In the genomic region with DNA sequence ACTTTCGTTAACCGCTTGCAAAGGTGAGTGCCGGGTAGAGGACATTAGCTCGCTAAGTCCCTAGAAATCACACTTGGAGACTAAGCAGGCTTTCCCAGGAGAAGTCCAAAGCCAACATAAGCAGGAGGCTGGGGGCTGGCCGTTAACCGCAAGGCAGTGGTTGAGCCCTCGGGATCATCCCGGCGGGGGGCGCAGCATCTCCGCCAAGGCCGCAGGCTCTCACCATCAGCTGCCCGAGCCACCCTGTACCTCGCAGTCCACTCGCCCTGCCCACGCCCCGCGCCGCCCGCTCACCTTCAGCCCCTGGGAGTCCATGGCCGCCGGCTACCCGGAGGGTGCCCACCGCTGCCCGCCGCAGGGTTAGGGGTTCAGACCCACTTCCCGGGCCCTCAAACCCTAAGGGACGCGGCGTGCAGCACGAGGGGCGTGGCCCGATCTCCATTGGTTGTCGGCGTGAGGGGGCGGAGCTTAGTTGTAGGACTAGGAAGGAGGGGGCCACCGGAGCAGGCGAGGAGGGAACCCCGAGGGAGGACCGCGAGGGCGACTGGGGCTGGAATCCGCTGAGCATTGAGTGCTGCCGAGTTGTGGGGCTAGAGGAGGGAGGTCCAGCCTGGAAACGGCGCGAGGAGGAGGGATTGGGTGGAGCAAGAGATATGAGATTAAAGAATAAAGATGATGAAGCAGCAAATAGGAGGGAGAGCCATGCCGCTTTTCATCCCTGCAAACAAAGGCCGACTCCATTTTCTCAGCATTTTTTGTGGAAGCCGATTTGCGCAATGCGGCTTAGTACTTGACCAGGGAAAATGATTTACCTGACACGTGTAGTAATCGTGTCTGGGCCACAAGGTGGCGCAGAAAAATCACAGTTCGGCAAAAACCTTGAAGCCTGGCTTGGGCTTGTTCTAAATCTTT, we compare ENCODE assay signal across 8 mouse cellular contexts. TPM values are rescaled to one million over a fixed set of nuclear protein-coding genes. Genes with fewer than 3 reads are reported as not detected.
DNase-seq lines count a peak whose midpoint lies in the region; ATAC-seq lines count a peak whose summit lies in the region.

A gene (minus strand): TSS at position 398 of the 912 bp plus-strand sequence.

- ATAC-seq in CD4-positive, CD25-positive, alpha-beta regulatory T cell, adult 4 months: peak; percentile 98
- peak; percentile 99 for ATAC-seq in forebrain, embryonic 11.5 days (replicated peaks; ENCODE audit: low FRiP score)
- peak; percentile 98 for ATAC-seq in heart, embryonic 15.5 days (replicated peaks; ENCODE audit: insufficient number of reproducible peaks, insufficient read depth, low FRiP score, low read depth)
- peak; percentile 96 for ATAC-seq in liver, embryonic 12.5 days

- H3K9ac ChIP-seq in forebrain, embryonic 11.5 days (ENCODE audit: low read length): peak within 1 kb of the TSS; percentile 69
- H3K9ac ChIP-seq in heart, embryonic 15.5 days: peak within 1 kb of the TSS; percentile 74
- H3K9ac ChIP-seq in liver, embryonic 12.5 days: peak within 1 kb of the TSS; percentile 50

- H3K27ac ChIP-seq in forebrain, embryonic 11.5 days (ENCODE audit: low read depth, low read length): peak within 1 kb of the TSS; percentile 75; the same call in 1 of the 2 replicates
- H3K27ac ChIP-seq in heart, embryonic 15.5 days: peak within 1 kb of the TSS; percentile 67
- H3K27ac ChIP-seq in liver, embryonic 12.5 days: no peak within 1 kb of the TSS

- H3K9me3 ChIP-seq in forebrain, embryonic 11.5 days (ENCODE audit: control insufficient read depth, low read length): no peaks in the 10 kb centered on the region
- no peaks in the 10 kb centered on the region for H3K9me3 ChIP-seq in heart, embryonic 15.5 days (replicated peaks)
- H3K9me3 ChIP-seq in liver, embryonic 12.5 days (replicated peaks): no peaks in the 10 kb centered on the region

- H3K27me3 ChIP-seq in forebrain, embryonic 11.5 days (ENCODE audit: control insufficient read depth, insufficient read depth, low read length): no peaks in the 10 kb centered on the region
- no peaks in the 10 kb centered on the region for H3K27me3 ChIP-seq in heart, embryonic 15.5 days
- no peaks in the 10 kb centered on the region; the same call in 1 of the 2 replicates for H3K27me3 ChIP-seq in liver, embryonic 12.5 days (replicated peaks)
- no peaks in the 10 kb centered on the region for H3K27me3 ChIP-seq in splenic B cell, adult 2 months (ENCODE audit: control insufficient read depth, insufficient read depth, low read length, poor library complexity, severe bottlenecking)

- under 1% methylated on average over 56 of the region's 56 CpGs for WGBS in forebrain, embryonic 11.5 days
- WGBS in heart, embryonic 15.5 days: under 1% methylated on average over 55 of the region's 56 CpGs
- under 1% methylated on average over 55 of the region's 56 CpGs for WGBS in liver, embryonic 12.5 days (ENCODE audit: insufficient replicate concordance)

- no peaks in the 10 kb centered on the region; the same call in 1 of the 2 replicates for H3K36me3 ChIP-seq in forebrain, embryonic 11.5 days (ENCODE audit: control insufficient read depth, insufficient read depth, low read length)
- 0 out of 2 replicates have a peak, but pooled peaks cover 2% of the 10 kb centered on the region for H3K36me3 ChIP-seq in heart, embryonic 15.5 days
- H3K36me3 ChIP-seq in liver, embryonic 12.5 days: no peaks in the 10 kb centered on the region
- no peaks in the 10 kb centered on the region for H3K36me3 ChIP-seq in splenic B cell, adult 2 months (ENCODE audit: control insufficient read depth, insufficient read depth, low read length, poor library complexity, severe bottlenecking)

- H3K4me2 ChIP-seq in forebrain, embryonic 11.5 days (ENCODE audit: low read depth, low read length, severe bottlenecking): peak within 1 kb of the TSS; percentile 55
- H3K4me2 ChIP-seq in heart, embryonic 15.5 days: peak within 1 kb of the TSS; percentile 84
- H3K4me2 ChIP-seq in liver, embryonic 12.5 days: peak within 1 kb of the TSS; percentile 90

- DNase-seq in c-Kit-negative CD71-positive TER-119-positive erythroid progenitor cells, embryonic 14.5 days (ENCODE audit: low read depth, low spot score): peak; percentile 13
- DNase-seq in forebrain, embryonic 11.5 days (ENCODE audit: low spot score): peak; percentile 98
- peak; percentile 97 for DNase-seq in kidney, postnatal 14 days
- DNase-seq in naive thymus-derived CD4-positive, alpha-beta T cell, adult 2 months (ENCODE audit: low read depth): peak; percentile 90
- peak; percentile 89 for DNase-seq in splenic B cell, adult 2 months (ENCODE audit: low read depth, low spot score)

- peak within 1 kb of the TSS; percentile 69 for H3K4me3 ChIP-seq in forebrain, embryonic 11.5 days (ENCODE audit: low read depth, low read length)
- H3K4me3 ChIP-seq in heart, embryonic 15.5 days: peak within 1 kb of the TSS; percentile 95
- H3K4me3 ChIP-seq in liver, embryonic 12.5 days: peak within 1 kb of the TSS; percentile 67

- H3K4me1 ChIP-seq in forebrain, embryonic 11.5 days (replicated peaks; ENCODE audit: control insufficient read depth, insufficient read depth, low read length): 0 out of 2 replicates have a peak, but pooled peaks cover 2% of the 10 kb centered on the region
- H3K4me1 ChIP-seq in heart, embryonic 15.5 days (replicated peaks): peaks cover 15% of the 10 kb centered on the region; the same call in 1 of the 2 replicates
- H3K4me1 ChIP-seq in liver, embryonic 12.5 days: peaks cover 16% of the 10 kb centered on the region; the same call in 1 of the 2 replicates

RNA-seq across cellular contexts. Expression of the gene that starts here (rescaled TPM):
- 1 to 10 TPM; 4.3 to 4.5 TPM for polyA plus RNA-seq in CD4-positive, CD25-positive, alpha-beta regulatory T cell, adult 4 months (2017; shearing (Covaris generic))
- polyA plus RNA-seq in forebrain, embryonic 11.5 days (2014; fragmentation: Nextera tagmentation; extraction: Ambion mirVana): 15.9 and 17.1 TPM in 2 replicates
- polyA plus RNA-seq in heart, embryonic 15.5 days (2015; fragmentation: Nextera tagmentation; extraction: Ambion mirVana): 5.4 and 6.5 TPM in 2 replicates
- polyA plus RNA-seq in liver, embryonic 12.5 days (2016; fragmentation: Nextera tagmentation; extraction: Ambion mirVana): 2.9 TPM in 2 replicates

Comparison
In these comparisons a context has a peak if more than half of its experiments do, and no peak if none do; other contexts are left out.
1. DNase-seq: peak in every context shown above with its lines; median percentile 98 in forebrain, embryonic 11.5 days; 97 in kidney, postnatal 14 days; 90 in naive thymus-derived CD4-positive, alpha-beta T cell, adult 2 months; 89 in splenic B cell, adult 2 months; 13 in c-Kit-negative CD71-positive TER-119-positive erythroid progenitor cells, embryonic 14.5 days.